Mouse (Mus musculus) frontal cortex, postnatal 14 days (tissue): Measurements from ENCODE around the gene Haghl.
"Not testable (repeated sequence)": the region's sequence is repeated elsewhere in the genome, so short reads cannot be mapped to it uniquely, and the experiment has no call there.

Experiments used
- DNase-seq, 2 experiments: peaks; one replicate each; pipeline ENCODE4 v3.0.0; 2022; ENCODE audit warnings: low spot score in 2 of 2

The Haghl gene

DNA sequence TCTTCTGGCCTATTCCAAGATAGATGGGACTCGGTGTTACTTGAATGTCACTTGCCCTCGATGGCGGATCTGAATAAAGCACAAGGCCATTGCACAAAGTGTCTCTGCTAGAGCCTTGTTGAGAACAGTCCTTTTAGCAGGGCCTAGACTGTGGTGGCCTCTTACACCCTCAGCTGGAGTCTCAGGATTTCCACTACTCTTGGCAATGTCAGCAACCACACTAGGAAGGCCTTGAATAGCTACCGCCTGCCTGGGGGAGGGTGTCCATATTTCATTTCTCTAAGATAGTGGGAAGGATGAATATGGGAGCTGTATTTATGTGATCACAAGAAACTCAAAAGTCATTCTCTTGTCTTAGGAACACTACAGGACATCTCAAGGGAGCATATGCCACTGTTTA, 37.2 kb downstream of the Haghl start:
- no peak for DNase-seq

- DNase-seq: no peak
These were observed 41.2 kb downstream of the Haghl start for GRCm38 (mm10) chr17:25744311-25744710.

- DNase-seq: no peak
These were observed 41.6 kb downstream of the Haghl start for GRCm38 (mm10) chr17:25743831-25744230.

DNA sequence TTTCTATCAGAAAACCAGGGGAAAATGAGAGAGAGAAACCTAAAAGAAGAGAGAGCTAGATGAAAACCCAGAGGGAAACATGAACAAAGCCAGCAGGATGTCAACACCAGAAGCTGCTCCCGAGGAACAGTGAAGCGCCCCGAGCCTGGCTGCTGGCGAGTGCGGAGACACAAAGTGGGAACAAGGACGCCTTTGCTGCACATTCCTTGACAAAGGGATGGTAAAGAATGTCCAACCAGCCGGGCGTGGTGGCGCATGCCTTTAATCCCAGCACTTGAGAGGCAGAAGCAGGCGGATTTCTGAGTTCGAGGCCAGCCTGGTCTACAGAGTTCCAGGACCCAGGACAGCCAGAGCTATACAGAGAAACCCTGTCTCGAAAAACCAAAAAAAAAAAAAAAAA, 44.0 kb downstream of the Haghl start:
- not testable (repeated sequence) for DNase-seq

- DNase-seq: no peak
These were observed 46.6 kb downstream of the Haghl start for GRCm38 (mm10) chr17:25738861-25739260.

DNA sequence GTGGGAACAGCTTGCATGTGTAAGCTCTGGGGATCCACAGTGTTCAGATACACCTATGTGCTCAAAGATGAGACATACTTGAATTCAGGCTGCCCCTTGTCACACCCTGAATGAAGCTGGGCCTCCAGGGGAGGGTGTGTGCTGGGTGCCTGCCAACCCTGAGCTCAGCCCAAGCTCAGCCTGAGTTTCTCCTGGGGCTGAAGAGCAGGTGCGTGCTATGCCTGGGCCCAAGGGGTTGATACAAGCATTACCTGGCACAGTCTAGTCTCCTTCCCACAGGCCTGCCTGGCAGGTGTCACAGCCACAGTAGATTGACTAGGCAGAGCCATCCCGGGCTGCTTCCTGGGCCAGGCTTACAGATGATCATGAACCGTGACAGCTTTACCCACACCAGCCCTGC, 49.7 kb downstream of the Haghl start, which contains the start of gene Mslnl:
Gene Mslnl, plus strand, starts transcription at position 298 of the 400 bp plus-strand sequence.
- DNase-seq: no peak

- DNase-seq: no peak
These were observed 50.2 kb downstream of the Haghl start for GRCm38 (mm10) chr17:25735246-25735645.

GRCm38 (mm10) chr17:25732082-25732481, 53.4 kb downstream of the Haghl start:
- DNase-seq: peak; percentile 64 to 83
